Mouse (Mus musculus): ENCODE measurements around the gene Plekhh3. TPM values are rescaled to one million over a fixed set of nuclear protein-coding genes. Genes with fewer than 3 reads are reported as not detected.
"Not testable (repeated sequence)": the region's sequence is repeated elsewhere in the genome, so short reads cannot be mapped to it uniquely, and the experiment has no call there.

Plekhh3 gene
- polyA plus RNA-seq, 1 experiment from 2014 or later: 9.2 TPM

DNA sequence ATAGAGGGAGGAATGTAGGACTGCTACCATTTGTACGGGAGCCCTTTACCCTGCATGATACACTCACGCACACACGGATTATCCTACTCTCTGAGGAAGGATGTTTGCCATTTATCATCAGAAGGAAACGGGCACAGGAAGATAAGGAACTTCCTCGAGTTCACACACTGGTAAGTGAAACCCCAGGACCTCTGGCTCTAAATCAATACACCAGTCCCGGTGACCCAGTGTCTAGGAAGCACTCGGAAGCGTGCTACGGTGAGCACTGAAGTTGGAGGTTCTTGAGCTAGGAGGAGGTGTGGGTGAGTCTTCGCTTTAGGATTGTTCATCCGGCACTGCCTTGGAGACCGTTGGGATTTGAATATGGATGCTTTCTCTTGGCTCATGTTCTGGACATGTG, 38.1 kb downstream of the Plekhh3 start:
- Histone ChIP-seq H3K27ac (ENCODE audit: low read length) (no peak overlapping the region), H3K4me2 (ENCODE audit: low read depth, low read length) (no peak overlapping the region), H3K36me3 (ENCODE audit: control insufficient read depth, insufficient read depth, low read length) (no peaks in the 10 kb centered on the region), H3K9me3 (ENCODE audit: control insufficient read depth, low read length) (no peaks in the 10 kb centered on the region), H3K27me3 (replicated peaks; ENCODE audit: control insufficient read depth, insufficient read depth, low read length) (no peaks in the 10 kb centered on the region), H3K4me3 (ENCODE audit: low read length) (no peak overlapping the region), H3K9ac (ENCODE audit: low read depth, low read length) (no peak overlapping the region), H3K4me1 (ENCODE audit: control insufficient read depth, insufficient read depth, low read length) (peaks cover 3% of the 10 kb centered on the region; the same call in 1 of the 2 replicates)
- 57% methylated on average over 12 of the region's 12 CpGs for WGBS
- no peak for ATAC-seq

DNA sequence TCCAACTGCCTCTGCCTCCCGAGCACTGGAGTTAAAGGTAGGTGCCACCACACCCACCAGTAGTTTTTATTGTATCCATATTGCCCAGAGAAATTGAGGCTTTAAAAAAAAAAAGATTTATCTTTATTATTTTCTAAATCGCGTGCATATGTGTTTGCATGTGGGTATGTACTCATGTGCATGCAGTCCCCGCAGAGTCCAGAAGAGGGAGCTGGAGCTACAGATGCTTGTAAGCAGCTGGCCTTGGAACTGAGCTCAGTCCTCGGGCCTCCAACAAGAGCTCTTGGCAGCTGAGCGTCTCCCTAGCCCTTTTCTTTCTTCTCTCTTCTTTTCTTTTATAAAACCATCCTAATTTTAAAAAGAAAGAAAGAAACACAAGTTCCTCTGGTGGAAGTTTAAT, 39.5 kb downstream of the Plekhh3 start:
- WGBS: 86% methylated on average over 6 of the region's 6 CpGs
- Histone ChIP-seq H3K4me3 (ENCODE audit: low read length) (no peak overlapping the region), H3K9me3 (ENCODE audit: control insufficient read depth, low read length) (no peaks in the 10 kb centered on the region; the same call in 1 of the 2 replicates), H3K4me1 (ENCODE audit: control insufficient read depth, insufficient read depth, low read length) (peaks cover 3% of the 10 kb centered on the region; the same call in 1 of the 2 replicates), H3K27ac (ENCODE audit: low read length) (no peak overlapping the region), H3K36me3 (ENCODE audit: control insufficient read depth, insufficient read depth, low read length) (0 out of 2 replicates have a peak, but pooled peaks cover under 1% of the 10 kb centered on the region), H3K27me3 (replicated peaks; ENCODE audit: control insufficient read depth, insufficient read depth, low read length) (no peaks in the 10 kb centered on the region), H3K9ac (ENCODE audit: low read depth, low read length) (no peak overlapping the region), H3K4me2 (ENCODE audit: low read depth, low read length) (no peak overlapping the region)
- no peak for ATAC-seq

DNA sequence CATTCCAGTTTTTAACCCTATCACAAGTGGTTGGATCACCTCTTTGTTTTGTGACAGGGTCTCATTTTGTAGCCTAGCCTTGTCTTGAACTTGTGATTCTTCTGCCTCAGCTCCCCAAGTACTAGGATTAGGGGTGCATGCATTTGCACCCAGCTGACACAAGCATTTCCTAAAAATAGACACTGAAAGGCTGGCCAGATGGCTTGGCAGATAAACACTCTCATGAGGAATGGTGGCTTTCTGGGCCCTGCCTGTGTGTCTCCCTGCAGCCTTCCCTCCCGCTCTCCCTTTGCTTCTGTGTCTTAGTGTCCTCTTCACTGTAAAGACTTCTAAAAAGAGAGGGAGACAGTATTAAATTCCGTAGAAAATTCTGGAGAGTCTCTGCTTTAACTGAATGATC, 40.0 kb downstream of the Plekhh3 start:
- 68% methylated on average over 2 of the region's 2 CpGs for WGBS
- H3K36me3 ChIP-seq (ENCODE audit: control insufficient read depth, insufficient read depth, low read length): 0 out of 2 replicates have a peak, but pooled peaks cover 4% of the 10 kb centered on the region
- no peaks in the 10 kb centered on the region; the same call in 1 of the 2 replicates for H3K9me3 ChIP-seq (ENCODE audit: control insufficient read depth, low read length)
- H3K27ac ChIP-seq (ENCODE audit: low read length): no peak overlapping the region
- ATAC-seq: no peak
- H3K4me3 ChIP-seq (ENCODE audit: low read length): no peak overlapping the region
- no peaks in the 10 kb centered on the region for H3K27me3 ChIP-seq (replicated peaks; ENCODE audit: control insufficient read depth, insufficient read depth, low read length)
- H3K4me2 ChIP-seq (ENCODE audit: low read depth, low read length): no peak overlapping the region
- peaks cover 3% of the 10 kb centered on the region; the same call in 1 of the 2 replicates for H3K4me1 ChIP-seq (ENCODE audit: control insufficient read depth, insufficient read depth, low read length)
- no peak overlapping the region for H3K9ac ChIP-seq (ENCODE audit: low read depth, low read length)

DNA sequence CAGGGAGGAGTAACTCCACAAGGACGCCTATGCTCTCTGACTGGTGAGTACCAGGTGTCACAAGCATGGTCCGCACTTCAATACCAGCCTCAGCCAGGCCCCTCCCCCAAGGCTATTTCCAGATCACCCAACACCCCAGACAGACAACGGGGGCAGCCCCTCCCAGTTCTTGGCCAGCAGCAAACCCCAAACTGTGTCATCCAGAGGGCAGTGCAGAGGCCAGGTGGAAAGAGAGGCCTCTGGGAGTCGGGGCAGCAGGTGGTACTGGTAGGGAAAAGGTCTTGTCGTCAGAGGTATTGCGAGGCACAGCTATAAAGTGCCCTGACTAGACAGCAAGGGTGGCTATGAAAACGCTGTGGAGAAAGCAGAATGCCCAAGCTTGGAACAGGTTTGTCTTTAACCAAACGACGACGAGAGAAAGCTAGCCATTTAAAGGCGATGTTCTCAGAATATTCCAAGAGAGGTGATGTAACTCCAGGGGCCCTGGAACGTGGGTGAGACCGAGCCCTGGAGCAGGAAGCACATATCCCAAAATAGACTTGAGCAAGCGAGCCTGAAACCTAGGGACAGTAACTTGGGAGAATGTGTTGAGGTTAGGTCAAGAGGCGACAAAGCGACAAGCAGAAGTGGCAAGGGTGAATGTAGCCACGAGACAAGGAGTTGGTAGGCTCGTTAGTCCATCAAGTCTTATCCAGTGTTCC, 40.9 kb downstream of the Plekhh3 start:
- H3K9ac ChIP-seq (ENCODE audit: low read depth, low read length): peak overlapping the region; percentile 40; the same call in 1 of the 2 replicates
- H3K9me3 ChIP-seq (ENCODE audit: control insufficient read depth, low read length): no peaks in the 10 kb centered on the region; the same call in 1 of the 2 replicates
- WGBS: 38% methylated on average over 18 of the region's 18 CpGs
- no peak overlapping the region for H3K4me2 ChIP-seq (ENCODE audit: low read depth, low read length)
- no peak overlapping the region for H3K4me3 ChIP-seq (ENCODE audit: low read length)
- H3K27me3 ChIP-seq (replicated peaks; ENCODE audit: control insufficient read depth, insufficient read depth, low read length): no peaks in the 10 kb centered on the region
- ATAC-seq: peak; percentile 48
- peaks cover 7% of the 10 kb centered on the region; the same call in 1 of the 2 replicates for H3K36me3 ChIP-seq (ENCODE audit: control insufficient read depth, insufficient read depth, low read length)
- H3K4me1 ChIP-seq (ENCODE audit: control insufficient read depth, insufficient read depth, low read length): peaks cover 3% of the 10 kb centered on the region; the same call in 1 of the 2 replicates
- no peak overlapping the region for H3K27ac ChIP-seq (ENCODE audit: low read length)

DNA sequence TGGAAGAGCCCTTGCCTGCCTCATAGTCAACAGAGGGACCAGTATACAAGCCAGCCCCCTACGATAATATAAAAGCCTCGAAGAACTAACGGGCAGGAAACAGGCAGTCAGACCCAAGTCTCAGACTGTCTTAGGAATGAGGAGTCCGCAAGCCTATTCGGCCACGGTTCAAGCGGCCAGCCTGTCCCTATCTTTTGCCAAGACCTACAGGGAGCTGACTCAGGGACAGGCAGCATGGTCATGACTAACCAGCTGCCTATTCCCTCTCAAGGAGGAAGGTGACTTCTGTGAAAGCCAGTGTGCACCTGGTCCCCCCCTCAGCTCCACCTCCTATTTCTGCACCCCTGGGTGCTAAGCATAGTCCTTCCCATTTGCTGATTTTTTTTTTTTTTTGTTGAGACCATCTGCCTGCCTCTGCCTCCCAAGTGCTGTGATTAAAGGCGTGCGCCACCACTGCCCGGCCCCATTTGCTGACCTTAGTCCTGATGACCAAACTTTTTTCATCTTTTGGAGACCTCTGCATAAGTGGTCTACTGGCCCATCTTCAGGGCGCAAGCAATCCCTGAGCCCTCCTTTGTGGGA, 42.1 kb downstream of the Plekhh3 start:
- 86% methylated on average over 11 of the region's 11 CpGs for WGBS
- Histone ChIP-seq H3K4me3 (ENCODE audit: low read length) (no peak overlapping the region), H3K9me3 (ENCODE audit: control insufficient read depth, low read length) (no peaks in the 10 kb centered on the region; the same call in 1 of the 2 replicates), H3K4me2 (ENCODE audit: low read depth, low read length) (no peak overlapping the region), H3K36me3 (ENCODE audit: control insufficient read depth, insufficient read depth, low read length) (peaks cover 7% of the 10 kb centered on the region; the same call in 1 of the 2 replicates), H3K27me3 (replicated peaks; ENCODE audit: control insufficient read depth, insufficient read depth, low read length) (no peaks in the 10 kb centered on the region), H3K9ac (ENCODE audit: low read depth, low read length) (no peak overlapping the region), H3K27ac (ENCODE audit: low read length) (no peak overlapping the region), H3K4me1 (ENCODE audit: control insufficient read depth, insufficient read depth, low read length) (peaks cover 3% of the 10 kb centered on the region; the same call in 1 of the 2 replicates)
- ATAC-seq: no peak

DNA sequence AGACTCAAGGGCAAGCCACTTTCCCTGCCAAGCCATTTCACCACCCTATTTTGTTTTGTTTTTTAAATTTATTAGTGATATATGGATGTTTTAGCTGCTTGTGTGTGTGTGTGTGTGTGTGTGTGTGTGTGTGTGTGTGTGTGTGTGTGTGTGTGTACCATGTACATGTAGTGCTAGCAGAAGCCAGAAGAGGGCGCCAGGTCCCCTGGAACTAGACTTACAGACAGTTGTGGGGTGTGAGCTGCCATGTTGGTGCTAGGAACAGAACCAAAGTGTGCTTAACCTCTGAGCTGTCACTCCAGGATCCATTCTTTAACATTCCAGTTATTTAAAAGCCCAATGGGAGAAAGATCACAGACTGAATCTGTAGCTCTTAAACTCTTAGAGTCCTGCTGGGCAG, 44.1 kb downstream of the Plekhh3 start:
- Histone ChIP-seq H3K4me2 (ENCODE audit: low read depth, low read length) (no peak overlapping the region), H3K4me1 (ENCODE audit: control insufficient read depth, insufficient read depth, low read length) (peaks cover 3% of the 10 kb centered on the region; the same call in 1 of the 2 replicates), H3K9me3 (ENCODE audit: control insufficient read depth, low read length) (no peaks in the 10 kb centered on the region; the same call in 1 of the 2 replicates), H3K27me3 (replicated peaks; ENCODE audit: control insufficient read depth, insufficient read depth, low read length) (no peaks in the 10 kb centered on the region), H3K9ac (ENCODE audit: low read depth, low read length) (no peak overlapping the region), H3K4me3 (ENCODE audit: low read length) (no peak overlapping the region), H3K36me3 (ENCODE audit: control insufficient read depth, insufficient read depth, low read length) (peaks cover 7% of the 10 kb centered on the region; the same call in 1 of the 2 replicates), H3K27ac (ENCODE audit: low read length) (no peak overlapping the region)
- WGBS: 86% methylated on average over 1 of the region's 1 CpGs
- ATAC-seq: no peak

DNA sequence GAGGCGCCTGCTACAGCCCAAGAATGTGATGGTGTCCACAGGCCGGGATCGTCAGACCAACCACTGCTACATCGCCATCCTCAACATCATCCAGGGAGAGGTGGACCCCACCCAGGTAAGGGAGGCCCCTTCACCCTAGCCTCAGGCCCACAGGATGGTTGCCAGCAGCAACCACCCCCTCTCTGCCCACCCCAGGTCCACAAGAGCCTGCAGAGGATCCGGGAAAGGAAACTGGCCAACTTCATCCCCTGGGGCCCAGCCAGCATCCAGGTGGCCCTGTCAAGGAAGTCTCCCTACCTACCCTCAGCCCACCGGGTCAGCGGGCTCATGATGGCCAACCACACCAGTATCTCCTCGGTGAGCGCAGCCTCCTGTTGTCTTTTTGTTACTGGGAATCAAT, 46.1 kb downstream of the Plekhh3 start:
- not testable (repeated sequence) for H3K36me3 ChIP-seq (ENCODE audit: control insufficient read depth, insufficient read depth, low read length); H3K9me3 ChIP-seq (ENCODE audit: control insufficient read depth, low read length); ATAC-seq; H3K27me3 ChIP-seq (replicated peaks; ENCODE audit: control insufficient read depth, insufficient read depth, low read length); H3K27ac ChIP-seq (ENCODE audit: low read length); H3K4me3 ChIP-seq (ENCODE audit: low read length); H3K4me2 ChIP-seq (ENCODE audit: low read depth, low read length); H3K9ac ChIP-seq (ENCODE audit: low read depth, low read length)
- WGBS: 94% methylated on average over 7 of the region's 9 CpGs
- peaks cover 11% of the 10 kb centered on the region for H3K4me1 ChIP-seq (ENCODE audit: control insufficient read depth, insufficient read depth, low read length)

DNA sequence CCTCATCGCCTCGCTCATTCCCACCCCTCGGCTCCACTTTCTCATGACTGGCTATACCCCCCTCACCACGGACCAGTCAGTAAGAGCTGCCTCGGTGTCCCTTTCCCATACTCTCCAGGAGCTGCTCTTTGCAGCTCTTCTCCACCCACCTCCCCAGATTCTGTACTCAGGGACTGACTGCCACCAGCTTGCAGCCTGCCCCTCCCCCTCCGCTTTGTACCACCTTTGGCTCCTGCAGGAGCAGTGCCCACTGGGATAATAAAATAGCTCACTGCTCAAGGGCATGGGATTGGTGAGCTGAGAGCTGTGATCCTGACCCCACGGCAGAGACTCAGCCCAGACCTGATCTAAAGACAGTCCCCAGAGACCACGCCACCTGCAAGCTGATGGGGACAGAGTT, 46.7 kb downstream of the Plekhh3 start:
- H3K9me3 ChIP-seq (ENCODE audit: control insufficient read depth, low read length); H3K27ac ChIP-seq (ENCODE audit: low read length); H3K4me2 ChIP-seq (ENCODE audit: low read depth, low read length); H3K4me3 ChIP-seq (ENCODE audit: low read length); H3K36me3 ChIP-seq (ENCODE audit: control insufficient read depth, insufficient read depth, low read length); H3K27me3 ChIP-seq (replicated peaks; ENCODE audit: control insufficient read depth, insufficient read depth, low read length); H3K9ac ChIP-seq (ENCODE audit: low read depth, low read length); ATAC-seq: not testable (repeated sequence)
- 93% methylated on average over 8 of the region's 8 CpGs for WGBS
- H3K4me1 ChIP-seq (ENCODE audit: control insufficient read depth, insufficient read depth, low read length): peaks cover 10% of the 10 kb centered on the region

DNA sequence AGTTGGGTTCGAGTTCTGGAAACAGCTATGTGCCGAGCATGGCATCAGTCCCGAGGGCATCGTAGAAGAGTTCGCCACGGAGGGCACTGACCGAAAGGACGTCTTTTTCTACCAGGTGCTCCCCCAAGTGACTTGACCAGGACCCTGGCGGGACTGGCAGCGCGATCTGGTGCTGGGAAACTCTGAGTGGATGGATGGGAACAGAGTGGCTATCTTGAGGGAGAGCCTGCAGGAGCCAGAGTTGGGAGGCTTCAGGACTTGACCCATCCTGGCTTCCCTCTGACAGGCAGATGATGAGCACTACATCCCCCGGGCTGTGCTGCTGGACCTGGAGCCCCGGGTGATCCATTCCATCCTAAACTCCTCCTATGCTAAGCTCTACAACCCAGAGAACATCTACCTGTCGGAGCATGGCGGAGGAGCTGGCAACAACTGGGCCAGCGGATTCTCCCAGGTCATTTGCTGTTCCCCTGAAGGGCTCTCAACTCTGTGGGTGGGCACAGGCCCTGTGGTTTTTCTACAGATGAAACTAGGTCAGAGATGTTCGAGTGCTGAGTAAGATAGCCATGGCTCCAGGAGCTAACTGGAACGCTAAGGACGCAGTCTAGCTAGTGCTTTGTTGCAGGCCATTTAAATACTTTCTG, 50.5 kb downstream of the Plekhh3 start:
- H3K36me3 ChIP-seq (ENCODE audit: control insufficient read depth, insufficient read depth, low read length): 0 out of 2 replicates have a peak, but pooled peaks cover 3% of the 10 kb centered on the region
- 20% methylated on average over 19 of the region's 19 CpGs for WGBS
- peak overlapping the region; percentile 83 for H3K9ac ChIP-seq (ENCODE audit: low read depth, low read length)
- no peaks in the 10 kb centered on the region for H3K27me3 ChIP-seq (replicated peaks; ENCODE audit: control insufficient read depth, insufficient read depth, low read length)
- ATAC-seq: no peak
- peak overlapping the region; percentile 87 for H3K27ac ChIP-seq (ENCODE audit: low read length)
- no peaks in the 10 kb centered on the region for H3K9me3 ChIP-seq (ENCODE audit: control insufficient read depth, low read length)
- H3K4me3 ChIP-seq (ENCODE audit: low read length): peak overlapping the region; percentile 92
- H3K4me2 ChIP-seq (ENCODE audit: low read depth, low read length): peak overlapping the region; percentile 98
- peaks cover 21% of the 10 kb centered on the region for H3K4me1 ChIP-seq (ENCODE audit: control insufficient read depth, insufficient read depth, low read length)

Measured in intestine, embryonic 16.5 days (tissue).